Mouse (Mus musculus) stomach, postnatal 0 days (tissue): ENCODE data around the gene Map3k20. TPM values are rescaled to one million over a fixed set of nuclear protein-coding genes. Genes with fewer than 3 reads are reported as not detected.

Experiments
- ATAC-seq: fragments of 200-750 bp; cut with Nextera tagmentation; 2 replicates; pipeline ENCODE4 v1.8.0; 2017; ENCODE audit not compliant: low FRiP score, low TSS enrichment
- DNase-seq: peaks from one replicate; pipeline ENCODE4 v3.0.0-alpha.2; 2016; ENCODE audit warnings: low spot score
- H3K27ac ChIP-seq: fragments of 300-500 bp; sonication (generic); replicated peaks from 2 replicates; pipeline ENCODE4 v1.5.1; 2014; ENCODE audit warnings: mild to moderate bottlenecking, control low read depth
- H3K27me3 ChIP-seq: fragments of 300-500 bp; sonication (generic); 2 replicates; pipeline ENCODE4 v1.6.1; 2014; ENCODE audit warnings: low read length; ENCODE audit not compliant: control insufficient read depth, insufficient read depth
- H3K36me3 ChIP-seq: fragments of 300-500 bp; sonication (generic); 2 replicates; pipeline ENCODE4 v1.6.1; 2014; ENCODE audit warnings: low read length, mixed read lengths; ENCODE audit not compliant: control insufficient read depth, insufficient read depth
- H3K4me1 ChIP-seq: fragments of 300-500 bp; sonication (generic); replicated peaks from 2 replicates; pipeline ENCODE4 v1.6.1; 2014; ENCODE audit warnings: antibody characterized with exemption; ENCODE audit not compliant: control insufficient read depth, insufficient read depth
- H3K4me2 ChIP-seq: fragments of 300-500 bp; sonication (generic); replicated peaks from 2 replicates; pipeline ENCODE4 v1.6.1; 2014; ENCODE audit warnings: low read depth, mild to moderate bottlenecking, control low read depth, moderate library complexity
- H3K4me3 ChIP-seq: fragments of 300-500 bp; sonication (generic); 2 replicates; pipeline ENCODE4 v1.5.1; 2014; ENCODE audit warnings: low read depth, low read length, control low read depth
- H3K9ac ChIP-seq: fragments of 300-500 bp; sonication (generic); 2 replicates; pipeline ENCODE4 v1.6.1; 2014; ENCODE audit warnings: mild to moderate bottlenecking, low read length, control low read depth, mixed read lengths
- H3K9me3 ChIP-seq: fragments of 300-500 bp; sonication (generic); 2 replicates; pipeline ENCODE4 v1.6.1; 2016; ENCODE audit warnings: low read length; ENCODE audit not compliant: control insufficient read depth
- CTCF ChIP-seq: IDR thresholded peaks from 2 replicates; pipeline ENCODE4 v1.5.1; 2016; ENCODE audit warnings: antibody characterized with exemption, low read depth, mild to moderate bottlenecking, moderate library complexity
- EP300 ChIP-seq: optimal IDR thresholded peaks from 2 replicates; pipeline ENCODE3; 2016; ENCODE audit warnings: antibody characterized with exemption
- WGBS: fragments of 180-500 bp; shearing (Covaris S2); extraction: QIAGEN DNeasy Blood & Tissue Kit; methylation state at CpG from one replicate; pipeline ENCODE4 v1.1.7; 2014; 5-methylcytosine and 5-hydroxymethylcytosine counted together
- polyA plus RNA-seq: library from polyadenylated mRNA; unstranded; fragments of >200 nt; fragmentation: Nextera tagmentation; extraction: Ambion mirVana; gene quantifications from 2 replicates; pipeline ENCODE4 v1.2.1, GENCODE M21; 2015

Gene Map3k20
- polyA plus RNA-seq, 1 experiment from 2014 or later, result 17.0 TPM

GRCm38 (mm10) chr2:72328435-72328834 is 43.0 kb downstream of the Map3k20 start:
- Histone ChIP-seq H3K36me3 (no peaks in the 10 kb centered on the region), H3K4me2 (no peak overlapping the region), H3K27me3 (no peaks in the 10 kb centered on the region), H3K9ac (no peak overlapping the region), H3K27ac (no peak overlapping the region), H3K4me3 (no peak overlapping the region), H3K9me3 (no peaks in the 10 kb centered on the region), H3K4me1 (0 out of 2 replicates have a peak, but pooled peaks cover 2% of the 10 kb centered on the region)
- WGBS, result 64% methylated on average over 3 of the region's 3 CpGs
- DNase-seq, result no peak
- TF ChIP-seq EP300, result no peak
- TF ChIP-seq CTCF, result no peak
- no peak for ATAC-seq

- Histone ChIP-seq H3K9ac (no peak overlapping the region), H3K4me3 (no peak overlapping the region), H3K9me3 (no peaks in the 10 kb centered on the region), H3K27ac (no peak overlapping the region), H3K4me1 (peaks cover 2% of the 10 kb centered on the region; the same call in 1 of the 2 replicates), H3K4me2 (no peak overlapping the region), H3K36me3 (no peaks in the 10 kb centered on the region), H3K27me3 (no peaks in the 10 kb centered on the region)
- DNase-seq (no peak), ATAC-seq (no peak)
- 62% methylated on average over 12 of the region's 12 CpGs for WGBS
- TF ChIP-seq EP300, result no peak
Observed at GRCm38 (mm10) chr2:72330955-72331481, 45.6 kb downstream of the Map3k20 start.

- no peaks in the 10 kb centered on the region for H3K36me3 ChIP-seq
- H3K27me3 ChIP-seq, result no peaks in the 10 kb centered on the region
- WGBS, result 77% methylated on average over 4 of the region's 4 CpGs
- DNase-seq (no peak), ATAC-seq (no peak)
- H3K4me2 ChIP-seq, result no peak overlapping the region
- H3K27ac ChIP-seq, result no peak overlapping the region
- TF ChIP-seq EP300 (no peak), CTCF (no peak)
- no peak overlapping the region for H3K4me3 ChIP-seq
- H3K9me3 ChIP-seq, result no peaks in the 10 kb centered on the region
- H3K9ac ChIP-seq, result no peak overlapping the region
- H3K4me1 ChIP-seq, result peaks cover 2% of the 10 kb centered on the region; the same call in 1 of the 2 replicates
Observed at GRCm38 (mm10) chr2:72332067-72332466, 46.6 kb downstream of the Map3k20 start.

GRCm38 (mm10) chr2:72333210-72333609 is 47.8 kb downstream of the Map3k20 start:
- ATAC-seq (no peak), DNase-seq (no peak)
- H3K4me2 ChIP-seq, result no peak overlapping the region
- no peak overlapping the region for H3K4me3 ChIP-seq
- no peak overlapping the region for H3K9ac ChIP-seq
- no peaks in the 10 kb centered on the region for H3K9me3 ChIP-seq
- no peak overlapping the region for H3K27ac ChIP-seq
- H3K36me3 ChIP-seq, result no peaks in the 10 kb centered on the region
- peaks cover 2% of the 10 kb centered on the region; the same call in 1 of the 2 replicates for H3K4me1 ChIP-seq
- no peak for TF ChIP-seq CTCF
- TF ChIP-seq EP300, result no peak
- WGBS, result 50% methylated on average over 3 of the region's 3 CpGs
- H3K27me3 ChIP-seq, result no peaks in the 10 kb centered on the region

- Histone ChIP-seq H3K4me3 (no peak overlapping the region), H3K4me2 (no peak overlapping the region), H3K9me3 (0 out of 2 replicates have a peak, but pooled peaks cover 1% of the 10 kb centered on the region), H3K9ac (no peak overlapping the region), H3K27me3 (no peaks in the 10 kb centered on the region), H3K36me3 (no peaks in the 10 kb centered on the region), H3K27ac (no peak overlapping the region), H3K4me1 (no peaks in the 10 kb centered on the region; the same call in 1 of the 2 replicates)
- WGBS, result 83% methylated on average over 3 of the region's 3 CpGs
- no peak for ATAC-seq
- TF ChIP-seq EP300 (no peak), CTCF (no peak)
- no peak for DNase-seq
Observed at GRCm38 (mm10) chr2:72336840-72337239, 51.4 kb downstream of the Map3k20 start.

GRCm38 (mm10) chr2:72345281-72345680 is 59.8 kb downstream of the Map3k20 start:
- Histone ChIP-seq H3K4me3 (no peak overlapping the region), H3K36me3 (no peaks in the 10 kb centered on the region), H3K4me2 (no peak overlapping the region), H3K27me3 (no peaks in the 10 kb centered on the region), H3K9ac (no peak overlapping the region), H3K4me1 (no peaks in the 10 kb centered on the region), H3K27ac (no peak overlapping the region), H3K9me3 (0 out of 2 replicates have a peak, but pooled peaks cover 4% of the 10 kb centered on the region)
- DNase-seq (no peak), ATAC-seq (no peak)
- no peak for TF ChIP-seq EP300
- TF ChIP-seq CTCF, result no peak
- WGBS, result 80% methylated on average over 3 of the region's 3 CpGs
